Mouse (Mus musculus) cerebellum, adult 9-10 months (tissue): ENCODE data around the gene Trpv5.

Experiments used
- DNase-seq: peaks from one replicate; pipeline ENCODE4 v3.0.0; 2022

Trpv5 gene

GRCm38 (mm10) chr6:41680669-41681068 is at the start of gene Trpv5:
Gene Trpv5 (minus strand): TSS chr6:41680769.
- no peak for DNase-seq

DNA sequence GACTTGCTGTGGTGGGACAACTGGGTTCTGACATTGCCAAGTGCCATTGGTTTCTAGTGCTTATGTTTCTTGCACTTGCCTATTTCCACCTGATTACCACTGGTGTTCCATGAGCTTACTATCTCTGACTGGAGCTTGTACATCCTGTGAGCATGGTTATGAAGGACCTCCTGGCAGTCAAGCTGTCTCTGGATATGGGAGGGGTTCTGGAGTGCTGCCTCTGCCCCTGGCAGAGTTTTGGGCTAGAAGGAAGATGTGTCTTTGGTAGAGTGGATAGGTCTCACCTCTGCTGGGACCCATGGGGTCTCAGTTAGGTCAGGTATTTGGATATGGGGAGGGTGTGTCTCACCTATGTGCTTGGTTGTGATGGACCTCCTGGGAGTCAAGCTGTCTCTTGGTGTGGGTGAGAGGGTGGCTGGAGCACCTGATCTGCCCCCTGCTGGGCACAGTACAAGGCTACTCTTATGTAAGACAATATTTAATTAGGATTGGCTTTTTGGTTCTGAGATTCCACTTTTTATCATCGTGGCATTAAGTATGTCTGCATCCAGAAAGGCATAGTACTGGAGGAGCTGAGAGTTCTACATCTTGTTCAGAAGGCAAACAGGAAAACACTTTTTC is 47.5 kb upstream of the Trpv5 start:
- no peak for DNase-seq

- DNase-seq: no peak
These were observed 40.9 kb upstream of the Trpv5 start for GRCm38 (mm10) chr6:41721430-41721829.

GRCm38 (mm10) chr6:41710281-41710680 is 29.7 kb upstream of the Trpv5 start:
- no peak for DNase-seq

- no peak for DNase-seq
These were observed 25.7 kb upstream of the Trpv5 start for GRCm38 (mm10) chr6:41706275-41706674.

- DNase-seq: no peak
These were observed 23.6 kb upstream of the Trpv5 start, which contains the start of gene Kel for GRCm38 (mm10) chr6:41704123-41704522. Gene Kel (minus strand): TSS chr6:41704339.

- no peak for DNase-seq
These were observed 22.4 kb upstream of the Trpv5 start for GRCm38 (mm10) chr6:41702928-41703327.

- DNase-seq: no peak
These were observed 20.7 kb upstream of the Trpv5 start for GRCm38 (mm10) chr6:41701245-41701644.

DNA sequence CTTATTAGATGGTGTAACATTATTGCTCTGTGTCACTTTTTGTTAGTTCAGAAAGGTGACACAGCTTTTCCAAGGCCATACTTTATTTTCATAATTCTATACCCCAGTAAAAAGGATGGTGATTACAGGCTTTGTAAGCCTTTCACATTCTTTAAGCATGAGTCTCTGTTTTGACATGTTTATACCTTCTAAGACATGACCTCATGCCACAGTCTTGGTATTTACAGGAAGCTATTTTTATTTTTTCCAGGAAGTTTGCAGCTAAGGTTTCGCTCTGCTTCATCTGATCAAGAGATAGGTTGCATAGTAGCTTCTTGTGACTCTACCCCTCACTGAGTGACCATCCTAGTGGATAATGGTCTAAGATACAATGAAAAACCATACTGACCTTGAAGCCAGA is 13.8 kb upstream of the Trpv5 start:
- no peak for DNase-seq

GRCm38 (mm10) chr6:41692200-41692599 is 11.6 kb upstream of the Trpv5 start:
- DNase-seq: no peak

DNA sequence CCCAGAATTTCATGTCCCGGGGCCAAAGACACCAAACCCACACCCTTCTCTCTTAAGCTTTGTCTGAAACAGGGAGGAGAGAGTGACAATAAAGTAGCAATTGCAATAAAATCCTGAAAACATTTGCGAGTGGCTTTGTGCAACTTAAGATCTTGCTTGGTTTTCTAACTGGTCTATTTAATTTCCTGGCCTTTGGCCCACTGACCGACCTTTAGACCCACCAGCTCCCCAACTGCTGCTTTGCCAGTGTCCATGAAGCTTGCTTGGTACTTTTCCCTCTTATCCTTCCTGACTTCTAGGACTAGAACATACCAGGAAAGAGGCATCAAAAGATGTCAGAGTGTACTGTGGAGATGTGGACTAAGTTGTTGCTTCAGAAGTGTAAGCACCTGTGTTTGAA is 5.0 kb upstream of the Trpv5 start:
- no peak for DNase-seq

GRCm38 (mm10) chr6:41684911-41685310 is 4.3 kb upstream of the Trpv5 start:
- DNase-seq: no peak

DNA sequence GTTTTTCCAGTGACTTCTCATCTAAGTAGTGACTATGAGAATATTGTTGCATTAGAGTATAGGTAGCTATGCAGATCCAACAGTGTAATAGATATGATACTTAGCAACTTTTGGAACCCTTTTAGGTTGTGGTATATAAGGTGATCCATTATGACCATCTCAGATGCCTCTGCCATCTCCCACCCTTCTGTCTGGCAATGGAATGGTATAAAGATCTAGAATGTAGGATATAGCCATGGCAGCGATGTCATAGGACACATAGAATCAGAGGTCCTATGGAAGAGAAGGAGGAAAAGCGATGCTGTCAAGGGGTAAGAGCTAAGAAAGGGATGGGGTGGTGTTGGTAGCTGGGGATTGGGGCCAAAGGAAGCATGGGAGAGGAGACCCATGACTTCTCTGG is 3.6 kb upstream of the Trpv5 start, which contains the start of gene Llcfc1:
Gene Llcfc1, plus strand, starts transcription at position 301 of the 400 bp plus-strand sequence.
- no peak for DNase-seq

GRCm38 (mm10) chr6:41681656-41682055 is 1.1 kb upstream of the Trpv5 start:
- no peak for DNase-seq

- DNase-seq: no peak
These were observed 4.0 kb downstream of the Trpv5 start for GRCm38 (mm10) chr6:41676530-41676929.

DNA sequence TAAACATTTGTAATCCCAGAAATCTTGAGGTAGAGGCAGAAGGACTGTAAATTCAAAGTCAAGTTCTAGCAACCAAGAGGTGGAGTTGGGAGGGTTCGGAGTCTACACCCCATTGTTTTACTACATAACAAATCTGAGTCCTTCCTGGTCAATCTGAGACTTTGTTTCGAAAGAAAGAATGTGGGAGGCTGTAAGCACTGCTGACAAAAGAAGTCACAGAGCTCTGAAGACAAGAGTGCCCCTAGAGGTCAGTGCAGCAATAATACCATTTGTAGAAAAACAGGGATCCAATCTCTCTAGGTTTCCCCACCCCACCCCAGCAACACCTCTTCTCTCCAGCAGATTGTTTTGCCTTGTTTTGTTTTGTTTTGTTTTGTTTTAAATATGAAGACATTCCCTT is 18.2 kb downstream of the Trpv5 start:
- DNase-seq: no peak

DNA sequence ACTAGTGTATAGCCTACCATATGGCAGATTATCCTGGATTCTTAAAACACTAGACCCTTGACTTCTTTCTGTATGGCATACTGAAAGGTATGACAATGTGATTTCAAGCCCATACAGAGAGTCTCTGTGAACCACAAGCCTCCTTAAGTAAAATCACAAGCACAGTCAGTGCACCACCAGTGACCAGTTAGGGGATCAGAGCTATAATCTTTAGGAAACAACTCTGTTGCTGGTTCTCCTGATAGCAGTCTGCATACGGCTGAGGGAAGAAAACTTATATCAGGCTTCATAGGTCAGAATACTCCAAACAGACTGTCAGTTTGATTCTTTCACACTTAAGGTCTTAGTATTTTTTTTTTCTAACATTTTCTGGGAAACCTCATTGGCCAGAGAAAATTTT is 22.1 kb downstream of the Trpv5 start:
- no peak for DNase-seq

GRCm38 (mm10) chr6:41654648-41655047 is 25.9 kb downstream of the Trpv5 start:
- no peak for DNase-seq

- no peak for DNase-seq
These were observed 27.4 kb downstream of the Trpv5 start for GRCm38 (mm10) chr6:41653173-41653572.

DNA sequence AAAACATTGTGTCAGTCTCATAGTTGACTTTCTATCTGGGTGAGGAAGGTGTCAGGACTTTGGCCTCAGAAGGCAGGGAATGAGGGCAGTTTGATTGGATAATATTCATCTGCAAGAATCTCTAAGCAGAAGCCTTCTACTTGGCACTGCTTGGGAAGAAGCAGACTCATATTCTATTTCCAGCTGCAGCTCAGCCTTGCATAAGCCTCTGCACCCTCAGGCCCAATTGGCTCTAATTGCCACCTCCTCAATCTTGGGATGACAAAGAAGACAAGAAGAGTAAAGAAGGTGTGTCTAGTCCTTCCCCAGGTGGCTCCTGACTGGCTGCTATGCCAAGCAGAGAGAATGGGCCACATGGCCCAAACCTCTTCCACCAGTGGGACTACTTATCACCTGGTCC is 33.9 kb downstream of the Trpv5 start:
- no peak for DNase-seq

- DNase-seq: no peak
These were observed 34.3 kb downstream of the Trpv5 start for GRCm38 (mm10) chr6:41646220-41646619.

GRCm38 (mm10) chr6:41643227-41643626 is 37.3 kb downstream of the Trpv5 start:
- DNase-seq: no peak

DNA sequence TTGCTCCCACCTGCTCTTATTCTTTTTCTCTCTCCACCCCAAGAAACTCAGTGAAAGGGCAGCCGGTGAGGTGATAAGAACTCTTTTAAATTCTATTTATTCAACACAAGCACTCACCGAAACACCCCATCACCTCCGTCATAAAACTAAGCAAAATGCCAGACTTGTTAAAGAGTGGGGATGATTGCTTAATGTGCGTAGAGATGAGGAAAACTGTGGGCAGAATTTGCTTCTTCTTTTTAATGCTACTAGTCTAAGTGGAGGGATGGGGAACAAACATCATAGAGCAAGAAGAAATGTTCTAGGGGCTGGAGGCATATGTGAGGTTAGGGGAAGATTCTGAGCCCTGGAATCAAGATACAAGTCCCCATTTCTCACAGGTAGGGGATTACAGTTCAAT is 37.8 kb downstream of the Trpv5 start:
- DNase-seq: no peak

DNA sequence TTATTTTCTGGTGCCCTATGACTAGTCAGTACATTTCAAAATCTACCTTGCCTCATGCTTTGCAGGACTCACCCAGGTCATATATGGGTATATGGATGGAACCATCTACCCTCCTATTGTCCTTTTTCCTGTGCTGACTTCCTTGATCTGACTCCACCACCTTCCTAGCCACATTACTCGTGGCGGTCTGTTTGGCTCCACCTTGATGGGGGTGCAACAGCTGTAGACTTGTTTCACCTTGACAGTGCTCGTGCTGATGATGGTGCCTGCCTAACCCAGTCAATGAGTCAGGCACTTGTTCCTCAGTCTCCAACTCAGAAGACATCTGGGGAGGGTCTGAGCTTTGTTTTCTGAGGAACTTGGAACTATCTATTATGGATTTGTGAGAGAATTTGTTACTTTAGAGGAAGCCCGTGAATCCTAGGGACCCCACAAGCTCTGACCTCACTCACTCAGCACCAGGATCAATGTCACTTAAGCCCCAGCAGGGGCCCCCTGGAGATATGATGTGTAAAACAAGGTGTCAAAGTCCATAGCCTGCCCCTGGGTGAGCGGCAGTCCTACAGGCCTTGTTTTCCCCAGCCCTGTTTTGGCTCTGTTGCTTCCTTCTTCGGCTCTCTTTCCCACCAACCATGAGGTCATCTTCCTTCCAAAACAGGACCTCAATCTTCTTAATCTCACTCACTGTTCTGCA is 39.2 kb downstream of the Trpv5 start:
- no peak for DNase-seq

DNA sequence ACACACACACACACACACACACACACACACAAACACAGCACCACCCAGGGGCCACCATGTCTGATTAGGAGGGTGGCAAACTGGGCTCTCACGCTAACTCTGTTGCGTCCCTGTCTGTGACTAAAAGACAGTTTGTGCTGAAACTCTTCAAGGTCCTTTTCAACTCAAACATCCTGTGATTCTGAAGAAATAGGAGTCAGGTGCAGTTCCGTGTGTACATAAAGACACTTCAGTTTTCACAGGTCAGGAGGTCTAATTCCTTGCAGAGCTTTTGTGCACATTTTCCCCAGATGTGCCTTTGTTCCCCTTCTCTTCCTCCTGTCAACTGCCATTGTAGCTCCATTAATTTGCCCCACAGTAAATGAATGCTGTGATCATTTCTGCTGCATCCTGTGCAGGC is 40.1 kb downstream of the Trpv5 start:
- no peak for DNase-seq
